Mouse (Mus musculus) Muller cell, postnatal 12 days (primary cell): ENCODE measurements around the gene Snrnp35.

Source experiments
- DNase-seq: peaks from one replicate; pipeline ENCODE4 v3.0.0-alpha.2; 2015; ENCODE audit errors: inconsistent ontology term

Snrnp35 gene

DNA sequence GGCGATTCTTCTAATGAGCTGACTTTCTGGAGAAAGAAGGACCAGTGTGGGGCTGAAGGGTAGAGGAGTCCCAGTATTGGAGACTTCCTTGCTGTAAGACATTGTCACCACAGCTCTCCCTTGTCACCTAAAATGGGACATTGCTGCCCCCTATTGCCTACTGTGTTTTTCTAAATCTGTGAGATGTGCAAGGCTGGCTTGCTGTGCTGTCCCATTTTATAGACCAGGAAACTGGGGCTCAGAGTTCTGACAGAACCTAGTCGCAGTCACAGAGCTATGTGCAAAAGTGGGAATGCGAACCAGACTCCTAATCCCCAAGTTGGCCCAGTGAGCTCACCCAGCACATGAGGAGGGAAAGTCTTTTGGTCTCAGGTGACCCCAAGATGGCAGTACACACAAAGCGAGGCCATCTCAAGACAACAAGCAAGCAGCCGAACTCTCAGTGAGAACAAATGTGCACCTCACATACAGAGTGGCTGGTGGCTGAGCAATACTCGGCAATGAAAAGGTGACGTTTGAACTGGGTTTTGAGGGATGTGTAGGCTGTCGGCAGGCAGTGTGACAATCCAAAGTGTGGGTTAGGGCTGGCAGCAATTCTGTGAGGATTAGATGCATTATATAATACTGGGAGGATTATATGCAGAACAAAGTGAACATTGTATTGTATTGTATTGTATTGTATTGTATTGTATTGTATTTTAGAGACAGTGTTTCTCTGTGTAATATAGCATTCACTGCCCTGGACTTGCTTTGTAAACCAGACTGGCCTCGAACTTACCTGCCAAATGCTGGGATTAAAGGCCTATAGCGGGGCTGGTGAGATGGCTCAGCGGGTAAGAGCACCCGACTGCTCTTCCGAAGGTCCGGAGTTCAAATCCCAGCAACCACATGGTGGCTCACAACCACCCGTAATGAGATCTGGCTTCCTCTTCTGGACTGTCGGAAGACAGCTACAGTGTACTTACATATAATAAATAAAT, 56.2 kb downstream of the Snrnp35 start:
- DNase-seq: peak; percentile 65

GRCm38 (mm10) chr5:124539905-124540304, 57.0 kb downstream of the Snrnp35 start:
- DNase-seq: no peak

DNA sequence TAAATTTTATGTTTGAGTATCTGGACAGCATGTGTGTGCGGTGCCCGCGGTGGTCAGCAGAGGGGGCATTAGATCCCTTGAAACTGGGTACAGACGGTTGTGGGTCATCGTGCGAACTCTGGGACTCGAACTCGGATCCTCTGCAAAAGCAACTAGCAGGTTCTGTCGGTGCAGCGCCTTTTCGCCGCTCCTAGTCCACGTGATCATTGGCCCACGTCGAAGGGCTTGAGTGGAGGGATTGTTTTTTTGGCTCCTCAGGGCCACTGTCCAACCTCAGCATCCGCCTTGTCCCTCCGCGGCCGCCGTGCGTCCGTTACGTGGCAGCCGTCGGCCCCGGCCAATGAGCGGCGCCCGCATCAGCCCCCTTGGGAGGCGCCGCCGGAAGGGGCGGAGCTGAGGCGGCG, 57.5 kb downstream of the Snrnp35 start, which contains the start of gene Tmed2:
Gene Tmed2, plus strand, starts transcription at position 313 of the 404 bp plus-strand sequence.
- DNase-seq: peak; percentile 98
